Mouse (Mus musculus) cerebellum, adult 11-12 months (tissue): ENCODE data around the gene Rpl41.
"Not testable (repeated sequence)": the region's sequence is repeated elsewhere in the genome, so short reads cannot be mapped to it uniquely, and the experiment has no call there.

Source experiments
- DNase-seq: peaks from one replicate; pipeline ENCODE4 v3.0.0; 2022

Rpl41 gene

DNA sequence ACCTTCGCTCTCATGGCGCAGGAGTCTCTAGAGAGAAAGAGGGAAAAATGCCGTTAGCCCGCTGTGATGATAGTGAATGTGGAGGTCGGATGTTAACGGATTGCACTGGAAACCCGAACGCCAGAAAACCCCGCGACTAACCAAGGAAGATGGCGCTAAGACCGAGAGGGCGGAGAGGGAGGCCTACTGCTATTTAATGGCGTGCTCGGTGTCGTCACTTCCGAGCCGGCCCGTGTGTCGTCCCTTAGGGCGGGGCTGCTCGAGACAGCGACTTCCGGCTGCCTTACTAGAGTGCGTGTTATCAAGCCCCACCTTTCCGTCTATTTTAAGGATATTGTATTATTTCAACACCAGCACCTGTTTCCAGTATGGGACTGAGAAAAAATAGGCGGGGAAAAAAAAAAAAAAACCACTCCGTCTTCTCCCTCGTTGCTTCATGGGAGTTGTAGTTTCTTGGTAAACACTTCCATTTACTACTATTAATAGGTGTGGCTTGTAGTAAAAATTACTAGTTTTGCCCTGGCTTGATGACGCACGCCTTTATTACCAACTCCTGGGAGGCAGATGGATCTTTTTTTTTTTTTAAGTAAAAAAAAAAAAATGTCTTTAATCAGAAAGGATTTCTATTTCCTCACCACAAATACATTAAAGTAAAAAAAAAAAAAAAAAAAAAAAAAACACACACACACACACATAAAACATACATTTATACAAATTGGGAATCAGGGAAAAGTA, at the start of gene Rpl41:
Gene Rpl41 (minus strand): TSS at position 359 of the 735 bp plus-strand sequence.
- peak; percentile 97 for DNase-seq

DNA sequence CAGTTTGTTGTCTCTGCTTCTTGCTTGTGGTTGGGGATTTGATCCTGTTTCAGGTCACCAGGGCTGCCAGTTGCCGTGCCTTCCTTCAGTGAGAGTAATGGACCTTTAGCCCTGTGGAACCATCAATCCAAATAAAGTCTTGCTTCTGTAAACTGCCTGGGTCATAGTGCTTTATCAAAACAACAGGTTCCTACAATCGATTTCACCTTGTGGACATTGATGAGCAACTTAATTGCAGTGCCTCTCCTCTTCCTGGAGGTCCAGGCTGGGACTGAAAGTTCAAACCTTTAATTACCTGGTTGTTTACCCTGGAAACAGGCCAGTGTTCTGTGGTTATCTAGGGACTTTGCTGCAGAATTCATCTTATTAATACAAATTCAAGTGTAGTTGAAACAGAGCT, 49.4 kb upstream of the Rpl41 start:
- DNase-seq = no peak

DNA sequence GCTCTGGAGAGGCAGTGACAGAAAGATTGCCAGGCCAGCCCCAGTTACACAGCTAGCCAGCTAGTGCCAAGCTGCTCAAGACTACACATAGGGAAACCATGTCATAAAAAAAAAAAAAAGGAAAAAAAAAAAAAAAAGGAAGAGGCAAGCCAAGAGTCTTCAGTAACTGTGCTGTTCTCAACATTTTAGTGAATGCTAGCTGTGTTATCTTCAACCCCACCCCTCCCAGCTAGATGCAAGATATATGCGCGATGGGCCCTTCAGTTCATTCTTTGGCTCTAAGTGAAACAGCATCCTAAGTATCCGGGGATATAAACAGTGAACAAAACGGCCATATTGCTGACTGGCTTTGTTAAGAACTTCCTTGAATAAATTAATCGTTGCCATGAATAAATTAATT, 43.7 kb upstream of the Rpl41 start:
- DNase-seq = no peak

DNA sequence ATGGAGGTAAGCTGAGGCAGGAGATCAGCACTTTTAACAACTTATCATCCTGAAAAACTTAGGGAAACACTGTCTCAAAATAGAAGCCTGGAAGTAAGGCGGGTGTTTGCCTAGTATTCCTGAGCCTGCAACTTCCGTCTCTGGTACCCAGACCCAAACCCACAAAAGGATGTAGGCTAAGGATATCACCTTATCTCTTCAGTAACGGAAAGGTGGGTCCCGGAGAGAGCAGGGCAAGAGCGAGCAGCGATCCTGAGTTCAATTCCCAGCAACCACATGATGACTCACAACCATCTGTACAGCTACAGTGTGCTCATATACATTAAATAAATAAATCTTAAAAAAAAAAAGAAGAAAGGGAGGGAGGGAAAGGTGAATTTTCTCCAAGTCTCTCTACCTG, 42.3 kb upstream of the Rpl41 start:
- no peak for DNase-seq

DNA sequence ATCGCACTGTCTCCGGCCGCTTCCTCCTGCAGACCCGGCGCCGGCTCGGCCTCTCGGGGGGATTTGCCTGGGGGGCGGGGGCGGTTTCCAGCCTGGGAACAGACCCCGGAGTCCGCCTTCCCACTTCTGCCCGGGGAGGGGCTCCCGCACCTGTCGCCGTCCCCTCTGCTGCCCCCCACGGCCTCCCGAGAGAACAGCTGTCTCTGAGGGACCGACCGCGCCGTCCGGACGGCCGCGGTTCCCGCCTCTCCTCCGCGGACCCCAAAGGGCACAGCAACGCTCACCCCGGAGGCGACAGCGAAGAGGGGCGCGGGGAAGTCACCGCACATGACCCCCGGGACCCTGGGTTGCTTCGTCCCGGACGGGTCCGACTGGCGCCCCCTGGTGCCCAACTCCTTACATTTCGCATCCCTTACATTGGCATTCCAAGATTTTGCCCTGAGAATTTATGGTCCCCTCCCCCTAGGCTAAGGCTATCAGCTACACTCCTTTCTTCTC, 41.1 kb upstream of the Rpl41 start:
- DNase-seq = no peak

DNA sequence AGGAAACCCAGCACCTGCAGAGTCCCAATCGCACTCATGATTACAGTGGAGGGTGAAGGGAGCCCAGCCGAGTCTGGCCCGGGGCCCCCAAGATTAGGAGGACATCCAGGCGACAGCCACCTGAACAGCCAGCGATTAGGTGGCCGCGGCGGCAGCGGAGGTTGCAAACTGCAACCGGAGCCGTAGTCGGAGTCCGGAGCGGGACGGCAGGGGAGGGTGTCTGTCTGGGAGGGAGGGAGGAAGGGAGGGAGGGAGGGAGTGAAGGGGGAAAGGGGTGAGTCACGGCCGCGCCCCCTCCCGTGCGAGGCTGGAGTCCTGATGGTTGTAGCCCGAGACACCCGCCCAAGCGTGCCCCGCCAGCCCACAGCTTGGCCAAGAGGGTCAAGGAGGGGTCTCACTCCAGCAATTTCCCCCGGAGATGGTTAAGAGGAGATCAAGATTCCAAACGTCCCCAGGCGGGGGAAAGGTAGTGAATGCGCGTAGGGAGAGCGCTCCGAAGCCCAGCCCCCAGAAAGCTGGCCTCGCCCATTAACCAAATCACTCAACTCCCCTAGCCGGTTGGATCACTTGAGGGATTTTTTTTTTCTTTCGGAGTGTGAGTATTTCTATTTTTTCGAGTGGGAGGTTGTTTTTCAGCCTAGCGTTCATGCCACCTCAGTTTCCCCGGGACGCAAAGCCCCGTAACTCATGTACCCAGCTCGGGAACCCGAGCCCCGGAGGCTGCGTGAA, 40.5 kb upstream of the Rpl41 start, which contains the start of gene Erbb3:
Gene Erbb3 (minus strand): TSS at position 189 of the 729 bp plus-strand sequence.
- no peak for DNase-seq

DNA sequence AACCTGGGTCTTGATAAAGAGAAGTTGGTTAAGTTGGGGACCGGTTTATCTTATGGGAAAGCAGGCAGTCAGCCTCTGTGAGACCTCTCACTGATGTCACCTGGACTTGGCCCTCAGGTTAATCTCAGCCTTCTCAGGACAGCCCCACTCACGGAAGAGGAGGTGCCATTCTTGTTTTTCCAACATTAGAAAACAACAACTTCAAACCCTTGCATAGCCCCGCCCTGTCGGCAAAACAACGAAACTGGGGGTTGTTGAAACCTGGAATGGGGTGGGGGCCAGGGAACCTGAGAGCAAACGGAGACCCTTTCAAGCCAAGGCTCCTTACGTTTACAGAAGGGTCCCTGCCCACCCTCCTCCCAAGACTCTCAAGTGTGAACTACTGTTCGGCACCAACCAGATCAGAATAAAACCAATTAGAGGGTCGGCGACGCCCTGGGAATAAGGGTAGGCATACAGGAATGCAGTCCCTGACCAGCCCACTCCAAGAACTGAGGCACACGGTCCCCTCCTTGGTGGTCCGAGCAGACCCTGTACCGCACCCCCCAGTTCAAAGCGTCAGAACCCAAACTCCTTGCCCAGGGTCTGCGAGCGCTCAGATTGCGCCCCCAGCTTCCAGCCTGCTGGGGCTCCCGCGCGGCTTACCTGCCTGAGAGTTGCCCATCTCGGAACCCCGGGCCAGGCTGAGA, 39.8 kb upstream of the Rpl41 start:
- no peak for DNase-seq

DNA sequence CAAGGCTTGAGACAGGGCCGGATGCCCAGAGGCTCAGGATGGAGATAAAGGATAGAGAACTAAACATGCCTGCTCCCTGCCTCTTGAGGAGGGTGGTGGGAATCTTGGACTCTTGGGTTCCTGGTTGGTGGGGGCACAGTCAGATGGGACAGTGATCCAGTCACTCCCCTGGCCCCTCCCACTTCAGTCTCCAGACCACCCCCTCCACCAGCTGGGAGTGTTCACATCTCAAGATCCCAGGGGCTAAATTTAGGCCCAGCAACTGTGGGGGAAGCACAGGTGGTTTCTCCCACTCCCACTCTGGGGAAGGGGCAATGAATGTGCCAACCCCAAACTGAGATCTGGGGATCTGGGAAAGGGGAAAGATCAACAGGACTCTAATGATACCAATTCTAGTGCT, 39.0 kb upstream of the Rpl41 start:
- DNase-seq = no peak

DNA sequence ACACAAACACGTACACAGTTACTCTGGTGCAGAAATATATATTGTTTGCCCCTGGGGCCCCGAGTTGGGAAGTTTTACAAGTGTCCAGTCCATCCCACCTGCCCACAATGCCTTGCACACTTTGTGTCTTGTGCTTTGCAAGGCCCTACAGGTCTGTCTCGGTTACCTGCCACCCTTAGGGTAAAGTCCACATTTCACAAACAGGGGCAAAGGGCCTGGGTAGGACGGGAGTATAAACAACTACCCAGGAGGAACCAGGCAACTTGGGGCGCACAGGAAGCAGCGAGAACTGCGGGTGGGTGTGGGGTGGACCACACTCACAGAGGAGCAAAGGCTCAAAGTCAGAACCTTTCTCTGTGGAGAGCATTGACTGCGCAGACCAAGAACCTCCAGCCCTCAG, 38.6 kb upstream of the Rpl41 start:
- DNase-seq = no peak

DNA sequence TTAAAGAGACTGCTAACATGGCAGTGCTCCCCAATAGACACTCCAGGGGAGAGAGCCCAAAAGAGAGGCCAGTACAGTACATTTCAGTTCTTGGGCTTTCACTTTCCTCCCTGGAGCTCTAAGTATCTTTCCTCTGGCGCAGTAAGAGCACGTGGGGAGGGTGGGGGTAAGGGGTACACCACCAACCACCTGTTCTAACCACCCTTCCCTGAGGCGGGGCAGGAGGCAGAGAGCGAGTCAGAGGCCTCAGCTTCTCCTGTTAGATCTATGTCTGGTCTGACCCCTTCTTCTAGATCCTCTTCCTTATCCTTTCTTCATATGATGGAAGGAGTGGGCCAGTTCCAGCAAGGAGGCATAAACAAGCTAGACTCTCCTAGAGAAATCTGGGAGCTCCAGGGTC, 38.0 kb upstream of the Rpl41 start:
- DNase-seq = no peak

DNA sequence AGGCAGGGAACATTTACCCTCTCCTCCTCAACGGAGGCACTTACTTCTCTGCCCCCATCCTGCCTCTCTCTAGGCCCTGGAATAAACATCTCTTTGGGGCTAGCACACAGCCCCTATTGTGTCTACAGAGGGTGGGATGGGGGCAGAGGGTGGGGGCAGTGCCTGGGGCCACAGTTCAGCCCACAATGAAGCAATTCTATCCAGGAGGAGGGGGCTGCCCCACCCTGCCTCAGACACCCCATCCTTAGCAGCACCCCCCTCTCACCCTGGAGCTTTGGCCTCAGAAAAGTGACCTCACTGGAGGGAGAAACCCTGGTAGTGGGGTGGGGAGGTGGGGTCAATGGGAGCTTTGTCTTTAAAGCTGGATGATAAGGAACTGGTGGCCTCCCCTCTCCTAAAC, 37.4 kb upstream of the Rpl41 start:
- no peak for DNase-seq

DNA sequence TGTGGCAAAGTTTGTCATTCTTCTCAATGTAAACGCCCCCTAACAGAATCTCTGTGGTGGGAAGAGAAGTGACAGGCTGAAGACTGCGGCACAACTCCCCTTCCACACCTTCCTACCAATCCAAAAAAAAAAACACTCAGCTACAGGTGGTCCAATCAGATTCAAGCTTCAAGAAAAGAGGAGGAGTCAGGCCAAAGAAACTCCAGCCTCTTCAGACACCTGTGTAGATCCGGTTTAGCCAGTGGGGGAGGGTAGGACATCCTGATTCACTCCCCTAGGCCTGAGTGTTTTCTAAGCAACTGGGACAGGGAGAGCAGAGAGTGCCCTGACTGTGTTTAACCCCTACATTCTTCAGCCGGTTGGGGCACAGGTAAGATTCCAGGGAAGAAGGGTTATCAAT, 35.3 kb upstream of the Rpl41 start:
- no peak for DNase-seq

DNA sequence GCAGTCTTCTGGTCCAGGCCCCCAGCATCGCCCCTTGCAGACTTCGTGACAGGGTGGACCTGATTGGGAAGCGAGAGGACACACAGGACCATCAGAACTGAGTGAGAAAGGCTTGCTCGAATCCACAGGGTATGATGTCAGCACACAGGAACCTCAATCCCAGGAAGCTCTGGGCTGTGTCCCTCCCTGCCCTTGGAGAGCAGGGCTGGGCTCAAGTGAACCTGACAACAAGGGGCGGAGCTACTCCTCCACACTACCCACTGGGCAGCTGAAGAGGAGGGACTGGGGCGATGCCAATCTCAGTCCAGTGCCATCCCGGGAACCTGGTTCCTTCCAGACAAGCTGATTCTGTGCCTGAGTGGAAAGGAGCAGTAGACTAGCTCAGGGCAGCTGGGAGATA, 34.5 kb upstream of the Rpl41 start:
- peak; percentile 74 for DNase-seq

DNA sequence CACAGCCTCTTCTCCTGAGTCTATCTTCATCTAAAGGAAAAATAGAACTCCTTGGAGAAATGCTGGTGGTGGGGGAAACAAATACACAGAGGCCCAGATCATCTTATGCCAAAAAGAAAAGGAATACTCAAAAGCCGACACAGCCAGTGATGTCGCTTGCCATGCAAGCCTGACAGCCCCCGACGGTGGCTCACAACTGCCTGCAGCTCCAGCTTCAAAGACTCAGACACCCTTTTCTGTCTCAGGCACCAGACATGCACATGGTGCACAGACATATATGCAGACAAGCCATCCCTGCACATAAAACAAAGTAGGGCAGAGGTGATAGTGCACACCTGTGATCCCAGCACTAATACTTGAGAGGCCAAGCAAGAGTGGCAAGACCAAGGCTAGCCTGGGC, 30.6 kb upstream of the Rpl41 start:
- no peak for DNase-seq

DNA sequence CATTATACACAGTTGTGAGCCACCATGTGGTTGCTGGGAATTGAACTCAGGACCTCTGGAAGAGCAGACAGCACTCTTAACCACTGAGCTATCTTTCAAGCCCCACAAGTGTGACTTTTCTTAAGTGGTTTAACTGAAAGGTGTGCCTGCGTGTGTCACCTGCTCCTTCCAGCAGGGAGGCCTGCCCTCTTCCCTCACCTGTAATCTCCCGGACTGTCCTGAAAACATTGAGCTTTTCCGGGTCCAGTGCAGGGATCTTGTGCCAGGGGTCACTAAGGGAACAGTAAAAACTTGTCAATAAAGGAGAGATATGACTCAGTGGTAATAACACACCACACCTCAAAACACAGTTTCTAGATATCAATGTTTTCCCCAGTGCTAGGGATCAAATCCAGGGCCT, 30.2 kb upstream of the Rpl41 start:
- DNase-seq = no peak

DNA sequence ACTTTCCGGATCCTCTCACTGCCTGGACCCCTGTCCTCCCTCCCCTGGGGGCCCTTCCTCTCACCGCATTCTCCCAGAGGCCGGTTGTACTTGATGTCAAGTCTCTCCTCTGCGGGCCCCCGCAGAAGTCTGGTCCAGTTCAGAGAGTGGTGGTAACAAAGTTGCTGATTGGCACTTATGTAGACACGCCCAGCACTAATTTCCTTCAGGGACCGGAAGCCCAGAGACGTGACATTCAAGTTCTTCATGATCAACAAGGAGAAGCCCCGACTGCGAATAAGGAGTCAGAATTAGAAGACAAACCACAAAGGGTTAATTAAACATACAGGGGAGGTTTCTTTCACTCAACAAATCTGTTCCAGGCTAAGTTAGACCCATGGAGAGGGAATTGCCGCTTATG, 29.2 kb upstream of the Rpl41 start:
- no peak for DNase-seq

DNA sequence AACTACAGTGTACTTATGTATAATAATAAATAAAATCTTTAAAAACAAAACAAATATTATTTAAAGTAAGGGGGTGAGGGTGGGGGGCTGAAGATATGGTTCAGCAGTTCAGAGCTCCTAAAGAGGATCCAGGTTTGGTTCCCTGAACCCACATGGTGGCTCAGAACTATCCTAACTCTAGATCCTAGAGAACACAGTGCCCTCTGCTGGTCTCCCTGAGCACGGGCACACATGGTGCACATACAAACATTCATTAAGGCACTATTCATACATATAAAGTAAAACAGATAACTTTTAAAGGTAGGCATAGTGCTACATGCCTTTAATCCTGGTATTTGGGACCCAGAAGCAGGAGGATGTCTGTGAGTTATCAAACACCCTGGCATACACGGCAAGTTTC, 26.0 kb upstream of the Rpl41 start:
- DNase-seq = no peak

DNA sequence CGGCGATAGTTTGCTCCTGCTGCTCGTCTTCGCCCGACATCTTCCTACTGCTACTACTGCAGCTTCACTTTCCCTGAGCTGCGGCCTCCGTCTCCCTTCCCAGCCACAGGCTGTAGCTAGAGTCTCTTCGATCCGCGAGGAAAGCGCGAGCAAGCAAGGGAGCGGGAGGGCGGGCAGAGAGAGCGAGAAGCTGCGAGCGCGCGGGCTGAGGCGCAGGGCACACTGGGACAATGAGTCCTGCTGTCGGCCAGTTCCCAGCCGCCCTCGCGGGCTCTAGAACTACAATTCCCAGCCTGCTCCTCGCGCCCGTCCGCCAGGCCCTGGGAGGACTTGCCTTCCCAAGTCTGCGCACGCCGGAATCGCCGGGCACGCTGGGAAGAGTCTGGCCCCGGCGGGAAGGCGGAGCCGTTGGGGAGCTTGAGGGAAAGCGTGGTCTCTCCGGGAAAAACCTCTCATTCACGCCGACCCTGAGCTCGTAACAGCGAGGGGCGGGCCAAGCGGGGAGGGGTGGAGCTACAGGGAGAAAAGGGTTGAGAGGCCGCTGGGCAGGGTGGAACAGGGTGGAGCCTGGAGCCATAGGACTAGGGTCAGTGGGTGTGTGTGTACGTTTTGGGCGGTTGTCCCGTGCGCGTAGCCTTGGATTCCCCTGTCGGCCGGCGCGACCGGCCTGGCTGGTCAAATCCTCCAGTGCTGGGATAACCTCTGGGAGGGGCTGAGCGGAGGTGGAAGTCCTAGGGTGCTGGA, 16.9 kb upstream of the Rpl41 start, which contains the start of gene Pa2g4:
Gene Pa2g4 (minus strand): TSS at position 200 of the 744 bp plus-strand sequence.
- DNase-seq = peak; percentile 99

DNA sequence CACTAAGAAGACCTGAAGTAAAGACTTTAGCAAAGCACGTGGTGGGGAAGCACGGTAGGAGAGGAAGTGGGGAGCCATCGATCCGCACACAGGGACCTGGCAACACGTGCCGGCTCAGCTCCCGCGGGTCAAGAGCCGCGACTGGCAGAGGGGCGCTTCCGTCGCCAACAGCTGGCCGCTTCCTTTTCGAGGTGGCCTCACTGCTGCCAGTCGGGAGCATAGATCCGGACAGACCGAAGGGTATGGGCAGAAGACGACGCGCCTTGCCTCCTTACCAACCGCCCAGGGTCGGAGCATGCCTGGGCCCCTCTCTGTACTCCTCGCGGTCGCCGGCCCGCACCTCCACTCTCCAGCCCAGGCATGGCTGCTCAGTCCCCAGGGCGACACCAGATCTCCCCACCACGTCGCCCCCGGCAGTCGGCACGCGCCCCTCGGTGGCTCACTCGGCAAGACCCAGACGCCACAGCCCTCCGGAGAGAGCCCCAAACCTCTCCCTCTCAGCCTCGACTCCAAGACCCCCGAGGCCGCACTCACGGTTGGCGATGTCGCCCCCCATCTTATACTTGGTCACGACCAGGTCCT, 16.2 kb upstream of the Rpl41 start:
- no peak for DNase-seq

DNA sequence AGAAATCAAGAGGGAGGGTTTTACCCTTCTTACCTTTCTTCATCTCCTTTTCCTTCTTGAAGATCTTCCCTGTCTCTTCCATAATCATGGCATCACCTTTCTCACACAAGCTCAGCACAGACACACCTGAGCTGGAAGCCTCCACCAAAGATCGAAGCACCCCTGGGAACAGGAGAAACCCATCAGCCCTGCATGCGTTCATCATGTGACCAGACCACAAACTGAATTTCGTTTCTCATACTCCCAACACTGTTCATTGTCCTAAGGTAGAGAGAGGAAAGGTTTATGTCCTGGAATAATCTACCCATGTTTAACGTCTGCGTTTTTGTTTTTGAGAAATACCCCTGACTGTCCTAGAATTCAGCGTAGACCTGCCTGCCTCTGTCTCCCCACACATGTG, 14.4 kb upstream of the Rpl41 start:
- no peak for DNase-seq

DNA sequence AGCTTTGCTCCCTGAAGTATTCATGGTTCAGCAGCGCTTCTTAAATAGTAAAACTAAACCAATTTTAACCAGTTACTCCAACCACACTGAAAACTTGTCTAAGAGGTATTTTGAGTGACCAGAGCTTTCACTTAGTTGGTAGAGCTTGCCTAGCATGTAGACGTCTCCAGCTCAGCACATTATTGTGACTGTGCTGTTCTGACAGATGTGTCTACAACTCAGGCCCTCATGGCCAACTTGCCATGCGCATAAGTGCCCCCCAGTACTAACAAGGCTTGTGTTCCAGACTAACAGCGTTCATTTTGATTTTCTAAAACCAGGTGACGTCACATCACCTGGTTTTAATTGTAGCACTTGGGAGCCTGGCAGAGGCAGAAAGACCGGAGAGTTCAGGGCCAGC, 7.9 kb upstream of the Rpl41 start:
- no peak for DNase-seq

DNA sequence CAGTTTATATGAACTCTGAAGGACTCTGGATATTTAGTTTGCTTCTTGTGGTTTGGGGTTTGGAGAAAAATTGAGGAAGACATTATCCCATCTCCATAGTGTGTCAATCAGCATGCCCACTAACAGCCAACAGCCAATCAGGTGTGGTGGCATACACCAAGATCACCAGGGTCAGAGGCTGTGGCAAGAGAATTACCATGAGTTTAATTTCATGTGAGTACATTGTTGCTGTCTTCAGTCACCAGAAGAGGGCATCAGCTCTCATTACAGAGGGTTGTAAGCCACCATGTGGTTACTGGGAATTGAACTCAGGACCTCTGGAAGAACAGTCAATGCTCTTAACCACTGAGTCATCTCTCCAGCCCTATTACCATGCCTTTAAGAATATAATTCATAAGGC, 7.2 kb upstream of the Rpl41 start:
- no peak for DNase-seq

DNA sequence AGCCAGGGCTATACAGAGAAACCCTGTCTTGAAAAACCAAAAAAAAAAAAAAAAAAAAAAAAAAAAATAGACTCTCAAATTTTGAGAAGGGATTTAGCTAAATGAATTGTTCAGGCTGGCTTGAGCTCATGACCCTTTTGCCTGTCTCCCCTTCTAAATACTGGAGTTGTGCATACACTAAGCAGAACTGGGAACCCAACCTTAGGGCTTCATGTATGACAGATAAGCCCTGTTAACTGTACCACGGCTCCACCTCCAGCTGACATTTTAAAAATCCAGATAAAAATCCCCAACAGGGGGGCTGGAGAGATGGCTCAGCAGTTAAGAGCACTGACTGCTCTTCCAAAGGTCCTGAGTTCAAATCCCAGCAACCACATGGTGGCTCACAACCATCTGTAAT, 6.5 kb upstream of the Rpl41 start:
- not testable (repeated sequence) for DNase-seq
